Mouse (Mus musculus) right cerebral cortex, postnatal 14 days (tissue): ENCODE data around the gene Slc41a3.
A peak's percentile ranks its signal among the peaks of the same experiment; 100 is the strongest.

Experiments
- DNase-seq: peaks from one replicate; pipeline ENCODE4 v3.0.0; 2022

The Slc41a3 gene

GRCm38 (mm10) chr6:90604533-90605297, at the start of gene Slc41a3:
Slc41a3 (plus strand) TSS chr6:90604725.
- peak; percentile 79 for DNase-seq

- no peak for DNase-seq
Measured at GRCm38 (mm10) chr6:90556534-90557058, 47.9 kb upstream of the Slc41a3 start.

- no peak for DNase-seq
Measured at GRCm38 (mm10) chr6:90557077-90557476, 47.4 kb upstream of the Slc41a3 start.

GRCm38 (mm10) chr6:90557829-90558693, 46.5 kb upstream of the Slc41a3 start:
- DNase-seq: no peak

- DNase-seq: no peak
Measured at GRCm38 (mm10) chr6:90560390-90561058, 44.0 kb upstream of the Slc41a3 start.

GRCm38 (mm10) chr6:90561234-90561781, 43.2 kb upstream of the Slc41a3 start:
- no peak for DNase-seq

- DNase-seq: no peak
Measured at GRCm38 (mm10) chr6:90564240-90564639, 40.3 kb upstream of the Slc41a3 start.

GRCm38 (mm10) chr6:90565357-90566215, 38.9 kb upstream of the Slc41a3 start:
- no peak for DNase-seq

GRCm38 (mm10) chr6:90567486-90567885, 37.0 kb upstream of the Slc41a3 start:
- no peak for DNase-seq

GRCm38 (mm10) chr6:90567928-90568327, 36.6 kb upstream of the Slc41a3 start:
- DNase-seq: no peak

- no peak for DNase-seq
Measured at GRCm38 (mm10) chr6:90568721-90569120, 35.8 kb upstream of the Slc41a3 start.

- no peak for DNase-seq
Measured at GRCm38 (mm10) chr6:90569736-90570383, 34.7 kb upstream of the Slc41a3 start.

GRCm38 (mm10) chr6:90570392-90570791, 34.1 kb upstream of the Slc41a3 start:
- no peak for DNase-seq

GRCm38 (mm10) chr6:90575261-90575715, 29.2 kb upstream of the Slc41a3 start:
- DNase-seq: peak; percentile 87

GRCm38 (mm10) chr6:90578174-90578573, 26.4 kb upstream of the Slc41a3 start:
- DNase-seq: no peak

GRCm38 (mm10) chr6:90582331-90582730, 22.2 kb upstream of the Slc41a3 start:
- no peak for DNase-seq

GRCm38 (mm10) chr6:90588113-90588512, 16.4 kb upstream of the Slc41a3 start:
- DNase-seq: no peak

GRCm38 (mm10) chr6:90590707-90591106, 13.8 kb upstream of the Slc41a3 start:
- DNase-seq: no peak

- DNase-seq: no peak
Measured at GRCm38 (mm10) chr6:90594972-90595371, 9.6 kb upstream of the Slc41a3 start.

- DNase-seq: no peak
Measured at GRCm38 (mm10) chr6:90597060-90597459, 7.5 kb upstream of the Slc41a3 start.

- peak; percentile 26 for DNase-seq
Measured at GRCm38 (mm10) chr6:90597592-90597991, 6.9 kb upstream of the Slc41a3 start.
